Mouse (Mus musculus) hindbrain, embryonic 16.5 days (tissue): Measurements from ENCODE around the gene Ccl27b. TPM values are rescaled to one million over a fixed set of nuclear protein-coding genes. Genes with fewer than 3 reads are reported as not detected.

Experiments used
- polyA plus RNA-seq: library from polyadenylated mRNA; unstranded; fragments of >200 nt; fragmentation: Nextera tagmentation; extraction: Ambion mirVana; gene quantifications from 2 replicates; pipeline ENCODE4 v1.2.1, GENCODE M21; 2015

Ccl27b gene
- polyA plus RNA-seq, 1 experiment from 2014 or later, result not detected

Other genes with a start within 250 kb of the Ccl27b start
- gene Gm21586, start 215.9 kb upstream of the Ccl27b start, polyA plus RNA-seq, result not detected in 2 replicates
- 0.26 and 0.37 TPM in 2 replicates for gene Gm2163, start 188.5 kb upstream of the Ccl27b start, polyA plus RNA-seq
- gene Fam205a2, start 127.1 kb upstream of the Ccl27b start, polyA plus RNA-seq, result not detected in 2 replicates
- gene Gm10591, start 43.1 kb upstream of the Ccl27b start, polyA plus RNA-seq, result not detected in 2 replicates
- 0.39 TPM in 1 of 2 replicates, not detected in the other for gene Gm2564, start 25.5 kb upstream of the Ccl27b start, polyA plus RNA-seq
- gene Il11ra2, start 6.6 kb downstream of the Ccl27b start, polyA plus RNA-seq, result not detected in 2 replicates
- gene 4930578G10Rik, start 80.3 kb downstream of the Ccl27b start, polyA plus RNA-seq, result 0.38 TPM in 1 of 2 replicates, not detected in the other
- 0.22 and 0.28 TPM in 2 replicates for gene Ccl19, start 101.3 kb downstream of the Ccl27b start, polyA plus RNA-seq
- 1.6 and 3.2 TPM in 2 replicates for gene Ccl21a, start 118.7 kb downstream of the Ccl27b start, polyA plus RNA-seq
- 0.07 and 0.10 TPM in 2 replicates for gene Fam205a1, start 198.6 kb downstream of the Ccl27b start, polyA plus RNA-seq
- gene Gm12394, start 201.5 kb downstream of the Ccl27b start, polyA plus RNA-seq, result 0.65 and 0.66 TPM in 2 replicates
- 1.9 and 2.0 TPM in 2 replicates for gene Fam205c, start 219.0 kb downstream of the Ccl27b start, polyA plus RNA-seq